Mouse (Mus musculus) megakaryocyte, embryonic 14.5 days (primary cell): ENCODE results near the gene Nfyc.

Experiments
- FLI1 ChIP-seq: IDR thresholded peaks from 2 replicates; pipeline ENCODE4 v1.6.1; 2012; ENCODE audit warnings: low read length, inconsistent platforms, mixed read lengths
- GATA1 ChIP-seq: IDR thresholded peaks from 3 replicates; pipeline ENCODE4 v1.6.1; 2012; ENCODE audit warnings: mixed read lengths, low read length, inconsistent platforms, borderline replicate concordance

DNA sequence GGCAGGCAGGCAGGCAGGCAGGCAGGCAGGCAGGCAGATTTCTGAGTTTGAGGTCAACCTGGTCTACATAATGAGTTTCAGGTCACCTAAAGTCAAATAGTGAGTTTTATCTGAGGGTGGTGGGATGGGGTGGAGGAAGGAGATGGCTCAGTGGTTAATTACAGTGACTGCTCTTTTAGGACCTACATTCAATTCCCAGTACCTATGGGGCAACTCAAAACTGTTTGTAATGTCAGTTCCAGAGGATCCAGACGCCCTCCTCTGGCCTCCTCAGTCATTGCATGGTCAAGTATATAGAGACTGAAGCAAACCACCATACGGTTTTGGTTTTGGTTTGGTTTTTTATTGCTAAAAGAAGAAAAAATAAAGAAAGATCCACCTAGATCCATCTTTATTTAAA, 29.9 kb downstream of the Nfyc start:
- TF ChIP-seq GATA1 (no peak), FLI1 (no peak)
